ENCODE assay signal across 24 mouse cellular contexts in genomic region chr6:91012458-91012857, GRCm38 (mm10). TPM values are rescaled to one million over a fixed set of nuclear protein-coding genes. Genes with fewer than 3 reads are reported as not detected.
DNase-seq lines count a peak whose midpoint lies in the region; ATAC-seq and TF ChIP-seq lines count a peak whose summit lies in the region.
"Had no signal": no experiment of that assay in that cellular context is flagged by ENCODE, and none has a peak within 500 bp of the region (broad histone marks: within the 10 kb centered on the region; RNA-seq: fewer than 3 reads in every experiment).

No protein-coding gene starts in this region.

- 59% methylated on average over 3 of the region's 3 CpGs for WGBS in embryonic facial prominence, embryonic 15.5 days
- WGBS in embryonic facial prominence, embryonic 10.5 days, result 75% methylated on average over 3 of the region's 3 CpGs
- 53% methylated on average over 3 of the region's 3 CpGs for WGBS in lung, postnatal 0 days
- 68% methylated on average over 3 of the region's 3 CpGs for WGBS in stomach, embryonic 15.5 days
- 76% methylated on average over 3 of the region's 3 CpGs for WGBS in hindbrain, embryonic 10.5 days

- H3K36me3 ChIP-seq in embryonic facial prominence, embryonic 15.5 days, result no peaks in the 10 kb centered on the region
- H3K36me3 ChIP-seq in embryonic facial prominence, embryonic 10.5 days (replicated peaks), result no peaks in the 10 kb centered on the region; the same call in 1 of the 2 replicates
- no peaks in the 10 kb centered on the region for H3K36me3 ChIP-seq in lung, postnatal 0 days (ENCODE audit: insufficient read depth, low read length)
- no peaks in the 10 kb centered on the region for H3K36me3 ChIP-seq in stomach, embryonic 15.5 days
- peaks cover 30% of the 10 kb centered on the region for H3K36me3 ChIP-seq in hindbrain, embryonic 10.5 days

- no peak for DNase-seq in embryonic facial prominence, embryonic 10.5 days (ENCODE audit: low spot score)
- peak; percentile 24 for DNase-seq in lung, postnatal 0 days (ENCODE audit: low spot score)
- no peak for DNase-seq in lung, postnatal 25 days (ENCODE audit: low spot score)
- DNase-seq in R1 (ENCODE audit: low read depth, low spot score), result peak; percentile 19
- DNase-seq in hindbrain, embryonic 10.5 days (ENCODE audit: low spot score), result no peak
- DNase-seq: adrenal gland, adult 2 months; adrenal gland, postnatal 25 days; B cell, adult 2 months; cerebellum, adult 18-20 months; cerebellum, adult 9-11 months; cerebellum, postnatal 36 days; gastrocnemius, postnatal 36 days; heart, adult 11 months; heart, postnatal 10 days had no signal

- no peak for TF ChIP-seq CTCF in lung, postnatal 0 days (IDR thresholded peaks at IDR 0.05)

- 0 out of 2 replicates have a peak, but pooled peaks have one; percentile 39 for ATAC-seq in embryonic facial prominence, embryonic 15.5 days (ENCODE audit: insufficient number of reproducible peaks, low FRiP score, low TSS enrichment, low read depth)
- peak; percentile 43 for ATAC-seq in lung, postnatal 0 days
- peak; percentile 36; the same call in 1 of the 2 replicates for ATAC-seq in stomach, embryonic 15.5 days (ENCODE audit: insufficient read depth, low FRiP score, low read depth)
- ATAC-seq: activated CD4-positive, CD25-positive, alpha-beta regulatory T cell, adult 4 months; CD4-positive, CD25-positive, alpha-beta regulatory T cell, adult 4 months; forebrain, embryonic 15.5 days had no signal

- H3K9me3 ChIP-seq in embryonic facial prominence, embryonic 15.5 days (replicated peaks), result no peaks in the 10 kb centered on the region
- no peaks in the 10 kb centered on the region for H3K9me3 ChIP-seq in embryonic facial prominence, embryonic 10.5 days
- no peaks in the 10 kb centered on the region for H3K9me3 ChIP-seq in lung, postnatal 0 days (ENCODE audit: low read length)
- no peaks in the 10 kb centered on the region for H3K9me3 ChIP-seq in stomach, embryonic 15.5 days
- no peaks in the 10 kb centered on the region for H3K9me3 ChIP-seq in hindbrain, embryonic 10.5 days
- H3K9me3 ChIP-seq: forebrain, embryonic 10.5 days; forebrain, embryonic 15.5 days; G1E; heart, embryonic 13.5 days had no signal

- H3K27me3 ChIP-seq in embryonic facial prominence, embryonic 15.5 days, result no peaks in the 10 kb centered on the region
- no peaks in the 10 kb centered on the region for H3K27me3 ChIP-seq in embryonic facial prominence, embryonic 10.5 days (replicated peaks; ENCODE audit: low read depth, poor library complexity, severe bottlenecking)
- H3K27me3 ChIP-seq in lung, postnatal 0 days (replicated peaks; ENCODE audit: insufficient read depth, low read length), result no peaks in the 10 kb centered on the region
- no peaks in the 10 kb centered on the region for H3K27me3 ChIP-seq in stomach, embryonic 15.5 days (replicated peaks)
- H3K27me3 ChIP-seq in hindbrain, embryonic 10.5 days (ENCODE audit: insufficient read depth, poor library complexity, severe bottlenecking), result no peaks in the 10 kb centered on the region
- H3K27me3 ChIP-seq: forebrain, embryonic 15.5 days; heart, embryonic 13.5 days had no signal

- no peaks in the 10 kb centered on the region for H3K4me1 ChIP-seq in embryonic facial prominence, embryonic 15.5 days
- peaks cover 9% of the 10 kb centered on the region; the same call in 1 of the 2 replicates for H3K4me1 ChIP-seq in embryonic facial prominence, embryonic 10.5 days
- H3K4me1 ChIP-seq in lung, postnatal 0 days (ENCODE audit: insufficient read depth, low read depth, low read length), result no peaks in the 10 kb centered on the region
- H3K4me1 ChIP-seq in stomach, embryonic 15.5 days, result no peaks in the 10 kb centered on the region
- H3K4me1 ChIP-seq in hindbrain, embryonic 10.5 days (replicated peaks), result peaks cover 20% of the 10 kb centered on the region
- H3K4me1 ChIP-seq: forebrain, embryonic 15.5 days had no signal

- H3K27ac ChIP-seq in embryonic facial prominence, embryonic 15.5 days (replicated peaks), result 0 out of 2 replicates have a peak overlapping the region, but pooled peaks have one; percentile 39
- no peak overlapping the region for H3K27ac ChIP-seq in embryonic facial prominence, embryonic 10.5 days (replicated peaks)
- H3K27ac ChIP-seq in lung, postnatal 0 days (ENCODE audit: low read length), result no peak overlapping the region
- no peak overlapping the region for H3K27ac ChIP-seq in stomach, embryonic 15.5 days
- H3K27ac ChIP-seq in hindbrain, embryonic 10.5 days, result no peak overlapping the region
- H3K27ac ChIP-seq: forebrain, embryonic 10.5 days; forebrain, embryonic 15.5 days; heart, embryonic 13.5 days; hindbrain, embryonic 14.5 days had no signal

- no peak overlapping the region for H3K9ac ChIP-seq in embryonic facial prominence, embryonic 15.5 days
- no peak overlapping the region for H3K9ac ChIP-seq in lung, postnatal 0 days (replicated peaks; ENCODE audit: low read depth)
- no peak overlapping the region for H3K9ac ChIP-seq in stomach, embryonic 15.5 days
- H3K9ac ChIP-seq: forebrain, embryonic 15.5 days; heart, embryonic 13.5 days; hindbrain, embryonic 14.5 days had no signal

- no peak overlapping the region for H3K4me2 ChIP-seq in embryonic facial prominence, embryonic 15.5 days (replicated peaks)
- no peak overlapping the region for H3K4me2 ChIP-seq in lung, postnatal 0 days (replicated peaks; ENCODE audit: low read depth, low read length)
- H3K4me2 ChIP-seq in stomach, embryonic 15.5 days, result no peak overlapping the region
- H3K4me2 ChIP-seq: forebrain, embryonic 15.5 days; heart, embryonic 13.5 days; hindbrain, embryonic 14.5 days had no signal

- TF ChIP-seq EP300 in lung, postnatal 0 days (IDR thresholded peaks at IDR 0.05), result no peak

- no peak overlapping the region for H3K4me3 ChIP-seq in embryonic facial prominence, embryonic 15.5 days (replicated peaks)
- no peak overlapping the region for H3K4me3 ChIP-seq in embryonic facial prominence, embryonic 10.5 days
- no peak overlapping the region for H3K4me3 ChIP-seq in lung, postnatal 0 days (ENCODE audit: low read depth, low read length)
- H3K4me3 ChIP-seq in stomach, embryonic 15.5 days (replicated peaks), result no peak overlapping the region
- no peak overlapping the region for H3K4me3 ChIP-seq in hindbrain, embryonic 10.5 days
- H3K4me3 ChIP-seq: erythroblast, embryonic 14.5 days; forebrain, embryonic 10.5 days; forebrain, embryonic 15.5 days; heart, embryonic 13.5 days had no signal

RNA-seq across cellular contexts. Expression of gene Iqsec1, which starts 24.0 kb away (rescaled TPM):
- polyA plus RNA-seq in embryonic facial prominence, embryonic 15.5 days (2015; fragmentation: Nextera tagmentation; extraction: Ambion mirVana), result 11.4 and 15.0 TPM in 2 replicates
- 6.6 and 8.0 TPM in 2 replicates for polyA plus RNA-seq in embryonic facial prominence, embryonic 10.5 days (2016; fragmentation: Nextera tagmentation; extraction: Ambion mirVana)
- polyA plus RNA-seq in lung, postnatal 0 days (2015; fragmentation: Nextera tagmentation; extraction: Ambion mirVana), result 18.6 and 22.4 TPM in 2 replicates
- polyA plus RNA-seq in stomach, embryonic 15.5 days (2015; fragmentation: Nextera tagmentation; extraction: Ambion mirVana), result 8.9 and 10.7 TPM in 2 replicates
- polyA plus RNA-seq in hindbrain, embryonic 10.5 days (2016; fragmentation: Nextera tagmentation; extraction: Ambion mirVana), result 11.3 and 13.8 TPM in 2 replicates

Comparison
In these comparisons a context has a peak if more than half of its experiments do, and no peak if none do; other contexts are left out.
1. DNase-seq: peak in lung, postnatal 0 days (single experiment) and R1 (single experiment); none in embryonic facial prominence, embryonic 10.5 days (single experiment), lung, postnatal 25 days (single experiment) and hindbrain, embryonic 10.5 days (single experiment).
2. Peak in every context shown above with its lines, with median percentiles within 50 percentile points of each other: ATAC-seq.